Mouse (Mus musculus) ES-Bruce4 (cell line): ENCODE data around the gene Hist1h4i. TPM values are rescaled to one million over a fixed set of nuclear protein-coding genes. Genes with fewer than 3 reads are reported as not detected.
A peak's percentile ranks its signal among the peaks of the same experiment; 100 is the strongest.

Experiments used
- H3K27ac ChIP-seq: 2 replicates; pipeline ENCODE4 v1.5.1; 2012; ENCODE audit warnings: low read length, inconsistent platforms; ENCODE audit not compliant: insufficient read depth
- H3K27me3 ChIP-seq: 2 replicates; pipeline ENCODE4 v1.6.1; 2012; ENCODE audit warnings: mild to moderate bottlenecking, low read length, inconsistent platforms; ENCODE audit not compliant: control insufficient read depth, poor library complexity, insufficient read depth, severe bottlenecking
- H3K36me3 ChIP-seq: 2 replicates; pipeline ENCODE4 v1.6.1; 2012; ENCODE audit warnings: inconsistent platforms, mild to moderate bottlenecking, low read length, moderate library complexity; ENCODE audit not compliant: control insufficient read depth, poor library complexity, insufficient read depth, severe bottlenecking
- H3K4me1 ChIP-seq: one replicate; pipeline ENCODE4 v1.8.1; 2011; ENCODE audit warnings: low read length; ENCODE audit not compliant: control insufficient read depth, insufficient read depth
- H3K4me3 ChIP-seq: 2 replicates; pipeline ENCODE4 v1.5.1; 2011; ENCODE audit warnings: low read depth, mild to moderate bottlenecking, low read length
- H3K9ac ChIP-seq: 2 replicates; pipeline ENCODE4 v1.6.1; 2012; ENCODE audit warnings: low read depth, mild to moderate bottlenecking, inconsistent platforms; ENCODE audit not compliant: poor library complexity, severe bottlenecking
- H3K9me3 ChIP-seq: replicated peaks from 2 replicates; pipeline ENCODE4 v1.6.1; 2012; ENCODE audit warnings: mild to moderate bottlenecking, low read length, inconsistent platforms; ENCODE audit not compliant: control insufficient read depth, poor library complexity, insufficient read depth, severe bottlenecking
- CTCF ChIP-seq: IDR thresholded peaks from one replicate; pipeline ENCODE4 v1.8.1; 2011; ENCODE audit warnings: low read depth, low read length
- EP300 ChIP-seq: IDR thresholded peaks from 2 replicates; pipeline ENCODE4 v1.6.1; 2011; ENCODE audit warnings: low read depth, low read length; ENCODE audit not compliant: insufficient read depth
- POLR2A ChIP-seq: IDR thresholded peaks from one replicate; pipeline ENCODE4 v1.8.1; 2011; ENCODE audit warnings: low read length; ENCODE audit not compliant: insufficient read depth
- polyA plus RNA-seq: library from polyadenylated mRNA; stranded (reverse); fragments of >200 nt; gene quantifications from 2 replicates; pipeline ENCODE4 v1.2.4, GENCODE M21; 2011; ENCODE audit warnings: low read depth; ENCODE audit not compliant: missing spikeins, insufficient read depth, insufficient read length

Hist1h4i gene
- polyA plus RNA-seq, 1 experiment: 6.5 TPM

DNA sequence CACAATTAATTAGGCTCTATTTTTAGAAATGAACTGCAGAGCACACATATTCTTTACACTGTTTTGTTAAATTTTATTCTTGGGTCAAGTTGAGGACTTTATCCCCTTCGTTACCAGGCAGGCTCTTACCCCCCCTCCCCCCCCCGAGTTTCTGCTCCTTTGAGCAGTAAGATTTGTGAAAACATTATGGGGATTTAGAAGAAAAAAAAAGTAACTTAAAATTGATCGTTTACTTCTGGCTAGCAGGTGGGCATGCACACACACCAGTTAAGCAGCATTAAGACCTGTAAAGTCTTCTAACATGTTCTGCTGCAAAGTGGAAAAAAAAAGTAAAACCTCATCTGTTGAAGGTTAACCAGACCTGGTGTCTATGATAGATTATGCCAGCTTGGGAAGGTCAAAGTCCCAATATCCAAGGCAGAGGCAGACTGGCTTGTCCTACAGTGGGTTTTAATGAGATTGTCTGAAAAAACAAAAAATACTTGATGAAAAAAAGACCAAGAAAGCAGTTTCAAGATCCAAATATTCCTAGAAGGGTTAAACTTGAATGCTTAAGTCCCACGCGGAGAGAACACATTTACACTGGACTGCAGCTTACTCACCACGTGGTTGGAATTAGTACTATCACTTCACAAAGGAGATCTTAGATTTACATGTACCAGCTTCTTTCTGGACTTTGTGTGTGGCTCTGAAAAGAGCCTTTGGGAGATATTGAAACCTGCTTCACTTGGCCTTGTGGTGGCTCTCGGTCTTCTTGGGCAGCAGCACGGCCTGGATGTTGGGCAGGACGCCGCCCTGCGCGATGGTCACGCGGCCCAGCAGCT lies 6.5 kb downstream of the Hist1h4i start:
- H3K27me3 ChIP-seq: no peaks in the 10 kb centered on the region
- peak overlapping the region; percentile 95 for H3K27ac ChIP-seq
- peak overlapping the region; percentile 80 for H3K4me3 ChIP-seq
- TF ChIP-seq CTCF: no peak
- TF ChIP-seq POLR2A: no peak
- no peak for TF ChIP-seq EP300
- H3K36me3 ChIP-seq: no peaks in the 10 kb centered on the region
- H3K9me3 ChIP-seq: no peaks in the 10 kb centered on the region
- H3K9ac ChIP-seq: peak overlapping the region; percentile 99
- H3K4me1 ChIP-seq: no peaks in the 10 kb centered on the region

DNA sequence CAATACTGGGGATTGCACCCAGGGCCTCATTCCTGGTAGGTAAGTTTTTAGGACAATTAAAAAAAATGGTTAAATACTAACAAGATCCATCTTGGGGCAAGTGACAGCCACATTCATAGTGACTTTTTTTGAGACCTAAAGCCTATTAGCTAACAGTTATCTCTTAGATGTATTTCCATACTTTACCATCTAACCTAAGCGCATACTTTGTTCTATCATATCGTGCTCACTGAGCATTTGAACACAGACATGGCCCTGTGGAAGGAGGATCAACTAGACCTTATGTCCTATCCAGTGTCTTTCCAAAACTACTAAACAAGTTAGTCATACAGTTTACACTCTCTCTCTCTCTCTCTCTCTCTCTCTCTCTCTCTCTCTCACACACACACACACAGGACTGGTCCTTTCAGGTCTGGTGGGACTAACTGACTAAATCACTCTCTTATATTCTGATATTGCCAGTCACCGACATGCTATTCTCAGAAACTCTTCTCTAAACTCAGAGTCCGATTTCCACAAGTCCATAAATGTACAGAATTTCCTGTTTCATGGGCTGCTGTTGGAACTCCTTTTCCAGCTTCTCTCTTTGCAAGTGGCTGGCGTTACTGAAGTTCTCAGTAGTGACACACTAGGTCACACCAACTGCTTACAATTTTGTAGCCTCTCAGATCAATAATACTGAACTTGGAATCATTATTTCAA lies 7.3 kb downstream of the Hist1h4i start:
- H3K27me3 ChIP-seq: no peaks in the 10 kb centered on the region
- TF ChIP-seq POLR2A: no peak
- TF ChIP-seq EP300: no peak
- H3K27ac ChIP-seq: peak overlapping the region; percentile 28; the same call in 1 of the 2 replicates
- no peak overlapping the region for H3K4me3 ChIP-seq
- no peaks in the 10 kb centered on the region for H3K36me3 ChIP-seq
- H3K4me1 ChIP-seq: no peaks in the 10 kb centered on the region
- H3K9ac ChIP-seq: peak overlapping the region; percentile 99
- no peaks in the 10 kb centered on the region for H3K9me3 ChIP-seq

DNA sequence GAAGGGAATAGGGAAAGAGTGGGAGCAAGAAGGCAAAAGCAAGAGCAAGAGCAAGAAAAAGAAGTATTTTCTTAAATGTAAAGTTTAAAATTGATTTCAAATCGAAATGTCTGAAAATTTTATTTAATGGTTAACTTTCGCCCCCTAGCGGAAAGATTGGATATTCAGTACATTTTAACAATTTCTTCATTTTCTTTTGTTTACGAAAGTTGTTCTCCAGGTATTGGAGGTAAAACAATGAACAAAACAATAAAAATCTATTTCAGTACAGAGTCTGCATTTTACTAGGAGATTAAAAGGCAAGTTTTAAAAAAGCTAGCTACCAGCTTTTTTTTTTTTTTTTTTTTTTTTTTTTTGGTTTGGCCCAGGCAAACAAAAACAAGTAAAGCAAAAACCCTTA lies 10.7 kb downstream of the Hist1h4i start:
- Histone ChIP-seq H3K4me3 (no peak overlapping the region), H3K36me3 (no peaks in the 10 kb centered on the region), H3K9ac (no peak overlapping the region), H3K4me1 (no peaks in the 10 kb centered on the region), H3K9me3 (no peaks in the 10 kb centered on the region), H3K27ac (no peak overlapping the region), H3K27me3 (no peaks in the 10 kb centered on the region)
- TF ChIP-seq CTCF (no peak), POLR2A (no peak), EP300 (no peak)

DNA sequence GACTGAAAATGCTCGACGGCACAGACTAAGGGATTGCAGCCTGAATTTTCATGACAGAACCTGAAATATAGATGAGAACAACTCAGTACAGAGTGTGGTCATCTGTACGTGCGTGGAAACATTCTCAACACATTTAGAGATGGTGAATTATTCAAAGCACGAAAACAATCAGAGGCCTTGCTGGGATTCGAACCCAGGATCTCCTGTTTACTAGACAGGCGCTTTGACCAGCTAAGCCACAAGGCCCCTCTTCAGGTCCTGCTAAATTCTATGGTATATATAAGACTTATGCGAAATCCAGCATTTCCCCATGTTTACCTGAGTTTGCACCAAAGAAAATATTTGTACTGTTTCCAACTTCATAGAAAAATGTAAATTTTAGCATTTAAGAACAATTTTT lies 11.2 kb downstream of the Hist1h4i start:
- Histone ChIP-seq H3K27ac (no peak overlapping the region), H3K4me1 (no peaks in the 10 kb centered on the region), H3K27me3 (no peaks in the 10 kb centered on the region), H3K36me3 (no peaks in the 10 kb centered on the region), H3K9ac (peak overlapping the region; percentile 41; the same call in 1 of the 2 replicates), H3K4me3 (no peak overlapping the region), H3K9me3 (no peaks in the 10 kb centered on the region)
- TF ChIP-seq POLR2A (no peak), CTCF (no peak), EP300 (no peak)

GRCm38 (mm10) chr13:22028673-22029460 lies 12.3 kb downstream of the Hist1h4i start:
- Histone ChIP-seq H3K4me3 (peak overlapping the region; percentile 56), H3K27ac (no peak overlapping the region), H3K36me3 (no peaks in the 10 kb centered on the region), H3K9ac (peak overlapping the region; percentile 56), H3K27me3 (no peaks in the 10 kb centered on the region), H3K9me3 (no peaks in the 10 kb centered on the region), H3K4me1 (no peaks in the 10 kb centered on the region)
- TF ChIP-seq POLR2A: no peak
- TF ChIP-seq EP300: 0 out of 2 replicates have a peak, but pooled peaks have one; percentile 14
- peak; percentile 91 for TF ChIP-seq CTCF
